Mouse (Mus musculus): ENCODE data around the gene Usp5. TPM values are rescaled to one million over a fixed set of nuclear protein-coding genes. Genes with fewer than 3 reads are reported as not detected.
A peak's percentile ranks its signal among the peaks of the same experiment; 100 is the strongest.
"Not testable (repeated sequence)": the region's sequence is repeated elsewhere in the genome, so short reads cannot be mapped to it uniquely, and the experiment has no call there.

The Usp5 gene
- polyA plus RNA-seq, 1 experiment = 80.9 TPM

DNA sequence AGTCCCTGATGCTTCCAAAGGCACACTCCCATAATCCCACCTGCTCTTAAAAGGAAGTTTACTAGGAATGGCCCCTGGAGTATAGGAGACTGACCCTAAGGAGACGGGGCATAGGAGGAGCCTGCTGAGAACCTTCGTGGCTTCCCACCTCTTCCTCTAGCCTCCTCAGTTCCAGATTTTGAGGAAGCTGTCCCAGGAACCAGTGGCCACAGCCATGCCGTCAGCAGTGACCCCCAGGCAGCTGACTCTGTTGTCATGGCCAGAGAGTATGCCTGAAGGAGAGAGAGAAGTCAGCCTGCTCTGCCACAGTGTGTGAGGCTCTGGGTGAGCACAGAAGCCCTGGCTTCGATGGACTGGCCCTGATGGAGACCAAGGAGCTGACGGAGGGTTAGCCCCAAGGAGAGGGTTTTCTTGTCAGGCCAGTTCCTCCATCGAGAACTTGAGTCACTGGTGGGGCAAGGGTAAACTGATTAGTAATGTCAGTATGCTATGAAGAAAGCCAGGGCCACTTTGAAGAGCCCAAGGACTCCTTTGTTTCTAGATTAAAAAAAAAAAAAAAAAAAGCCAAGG lies 5.3 kb upstream of the Usp5 start:
- no peak overlapping the region for H3K27ac ChIP-seq (ENCODE audit: insufficient read depth, low read length)
- H3K9ac ChIP-seq (ENCODE audit: low read depth, poor library complexity, severe bottlenecking) = no peak overlapping the region
- H3K4me3 ChIP-seq (ENCODE audit: low read depth, low read length) = no peak overlapping the region
- no peaks in the 10 kb centered on the region for H3K27me3 ChIP-seq (ENCODE audit: control insufficient read depth, insufficient read depth, low read length, poor library complexity, severe bottlenecking)
- peaks cover 17% of the 10 kb centered on the region for H3K36me3 ChIP-seq (ENCODE audit: control insufficient read depth, insufficient read depth, low read length, poor library complexity, severe bottlenecking)
- H3K9me3 ChIP-seq (replicated peaks; ENCODE audit: control insufficient read depth, insufficient read depth, low read length, poor library complexity, severe bottlenecking) = no peaks in the 10 kb centered on the region
- TF ChIP-seq CTCF (IDR thresholded peaks at IDR 0.05; ENCODE audit: low read depth, low read length) = no peak
- peaks cover 4% of the 10 kb centered on the region for H3K4me1 ChIP-seq (ENCODE audit: control insufficient read depth, insufficient read depth, low read length)

DNA sequence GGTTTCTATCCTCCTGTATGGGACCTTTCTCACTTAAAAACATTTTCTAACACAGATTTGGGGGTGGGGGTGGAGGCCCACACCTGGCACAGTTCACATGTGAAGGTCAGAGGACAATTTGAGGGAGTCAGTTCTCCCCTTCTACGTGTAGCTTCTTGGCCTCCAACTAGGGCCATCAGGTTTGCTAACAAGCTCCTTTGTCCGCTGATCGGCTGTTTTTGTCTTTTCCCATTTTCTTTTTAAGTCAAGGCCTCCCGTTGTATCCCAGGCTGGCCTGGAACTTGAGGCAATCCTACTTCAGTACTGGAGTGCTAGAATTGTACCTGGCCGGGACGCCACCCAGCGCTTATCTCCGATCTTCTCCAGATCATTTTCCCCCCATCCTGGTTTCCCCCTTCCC lies 2.4 kb upstream of the Usp5 start:
- Histone ChIP-seq H3K27ac (ENCODE audit: insufficient read depth, low read length) (no peak overlapping the region), H3K4me1 (ENCODE audit: control insufficient read depth, insufficient read depth, low read length) (peaks cover 2% of the 10 kb centered on the region), H3K9me3 (replicated peaks; ENCODE audit: control insufficient read depth, insufficient read depth, low read length, poor library complexity, severe bottlenecking) (no peaks in the 10 kb centered on the region), H3K4me3 (ENCODE audit: low read depth, low read length) (no peak overlapping the region), H3K9ac (ENCODE audit: low read depth, poor library complexity, severe bottlenecking) (no peak overlapping the region), H3K27me3 (ENCODE audit: control insufficient read depth, insufficient read depth, low read length, poor library complexity, severe bottlenecking) (no peaks in the 10 kb centered on the region), H3K36me3 (ENCODE audit: control insufficient read depth, insufficient read depth, low read length, poor library complexity, severe bottlenecking) (peaks cover 17% of the 10 kb centered on the region)
- no peak for TF ChIP-seq EP300 (IDR thresholded peaks at IDR 0.05; ENCODE audit: insufficient read depth, low read depth, low read length)
- TF ChIP-seq CTCF (IDR thresholded peaks at IDR 0.05; ENCODE audit: low read depth, low read length) = no peak
- no peak for TF ChIP-seq POLR2A (IDR thresholded peaks at IDR 0.05; ENCODE audit: insufficient read depth, low read length)

DNA sequence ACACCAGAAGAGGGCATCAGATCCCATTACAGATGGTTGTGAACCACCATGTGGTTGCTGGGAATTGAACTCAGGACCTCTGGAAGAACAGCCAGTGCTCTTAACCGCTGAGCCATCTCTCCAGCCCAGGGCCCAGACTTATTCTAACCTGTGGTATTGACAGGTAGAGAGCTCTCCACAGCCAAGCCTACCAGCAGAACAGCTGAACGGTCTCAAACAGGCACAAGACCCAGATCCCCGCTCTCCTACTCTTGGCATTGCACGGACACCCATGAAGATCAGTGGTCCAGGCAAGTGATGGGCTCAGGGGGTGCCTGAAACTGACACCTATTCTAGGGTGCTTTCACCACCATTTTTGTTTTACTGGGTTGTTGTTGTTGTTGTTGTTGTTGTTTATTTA lies 1.9 kb upstream of the Usp5 start:
- not testable (repeated sequence) for H3K27me3 ChIP-seq (ENCODE audit: control insufficient read depth, insufficient read depth, low read length, poor library complexity, severe bottlenecking); H3K27ac ChIP-seq (ENCODE audit: insufficient read depth, low read length); H3K9me3 ChIP-seq (replicated peaks; ENCODE audit: control insufficient read depth, insufficient read depth, low read length, poor library complexity, severe bottlenecking); H3K4me1 ChIP-seq (ENCODE audit: control insufficient read depth, insufficient read depth, low read length)
- H3K4me3 ChIP-seq (ENCODE audit: low read depth, low read length) = peak overlapping the region; percentile 7; the same call in 1 of the 2 replicates
- peak overlapping the region; percentile 89; the same call in 1 of the 2 replicates for H3K9ac ChIP-seq (ENCODE audit: low read depth, poor library complexity, severe bottlenecking)
- peaks cover 17% of the 10 kb centered on the region for H3K36me3 ChIP-seq (ENCODE audit: control insufficient read depth, insufficient read depth, low read length, poor library complexity, severe bottlenecking)

DNA sequence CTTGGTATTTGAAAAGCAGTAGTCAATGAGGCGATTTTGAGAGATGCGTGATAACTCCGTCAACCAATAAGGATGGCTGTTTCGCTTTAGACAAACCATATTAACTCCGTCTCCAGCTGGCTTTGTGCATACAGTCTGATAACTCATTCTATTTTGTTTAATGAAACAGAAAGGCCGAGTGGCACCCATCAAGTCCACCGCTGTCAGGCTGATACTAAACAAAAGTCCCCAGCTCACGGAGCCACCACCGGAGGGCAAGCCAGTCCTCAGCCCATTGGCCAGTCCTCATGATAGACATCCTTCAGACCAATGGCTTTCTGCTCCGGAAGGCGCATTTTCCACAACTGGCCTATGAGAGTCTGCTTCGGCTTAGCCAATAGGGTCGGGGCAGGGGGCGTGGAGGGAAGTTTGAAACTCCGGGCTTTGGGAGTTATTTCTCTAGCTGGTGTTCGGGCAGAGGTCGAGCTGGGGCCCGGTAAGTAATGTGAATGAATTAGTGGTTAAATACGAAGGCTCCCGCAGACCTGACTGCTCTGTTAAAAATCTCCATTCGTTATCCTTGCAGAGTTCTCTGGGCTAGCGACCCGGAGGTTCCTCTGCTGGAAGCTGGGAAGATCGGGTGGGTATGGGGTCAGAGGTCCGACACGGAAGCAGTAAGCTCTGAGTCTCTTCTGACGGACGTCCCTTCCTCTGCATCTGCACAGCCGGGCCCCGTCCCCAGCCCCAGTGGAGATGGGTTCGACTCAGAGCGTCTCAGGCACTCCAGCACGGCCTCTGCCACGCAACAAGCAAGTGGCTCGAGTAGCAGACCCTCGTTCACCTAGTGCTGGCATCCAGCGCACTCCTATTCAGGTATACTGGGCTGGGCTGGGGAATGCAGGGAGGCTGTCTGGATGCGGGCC lies 766 bp upstream of the Usp5 start:
- H3K9ac ChIP-seq (ENCODE audit: low read depth, poor library complexity, severe bottlenecking) = peak overlapping the region; percentile 89
- no peaks in the 10 kb centered on the region for H3K27me3 ChIP-seq (ENCODE audit: control insufficient read depth, insufficient read depth, low read length, poor library complexity, severe bottlenecking)
- peak overlapping the region; percentile 82 for H3K27ac ChIP-seq (ENCODE audit: insufficient read depth, low read length)
- peak overlapping the region; percentile 98 for H3K4me3 ChIP-seq (ENCODE audit: low read depth, low read length)
- H3K9me3 ChIP-seq (replicated peaks; ENCODE audit: control insufficient read depth, insufficient read depth, low read length, poor library complexity, severe bottlenecking) = no peaks in the 10 kb centered on the region
- peaks cover 26% of the 10 kb centered on the region for H3K36me3 ChIP-seq (ENCODE audit: control insufficient read depth, insufficient read depth, low read length, poor library complexity, severe bottlenecking)
- H3K4me1 ChIP-seq (ENCODE audit: control insufficient read depth, insufficient read depth, low read length) = peaks cover 2% of the 10 kb centered on the region
- TF ChIP-seq POLR2A (IDR thresholded peaks at IDR 0.05; ENCODE audit: insufficient read depth, low read length) (peak; percentile 14), EP300 (IDR thresholded peaks at IDR 0.05; ENCODE audit: insufficient read depth, low read depth, low read length) (no peak)

DNA sequence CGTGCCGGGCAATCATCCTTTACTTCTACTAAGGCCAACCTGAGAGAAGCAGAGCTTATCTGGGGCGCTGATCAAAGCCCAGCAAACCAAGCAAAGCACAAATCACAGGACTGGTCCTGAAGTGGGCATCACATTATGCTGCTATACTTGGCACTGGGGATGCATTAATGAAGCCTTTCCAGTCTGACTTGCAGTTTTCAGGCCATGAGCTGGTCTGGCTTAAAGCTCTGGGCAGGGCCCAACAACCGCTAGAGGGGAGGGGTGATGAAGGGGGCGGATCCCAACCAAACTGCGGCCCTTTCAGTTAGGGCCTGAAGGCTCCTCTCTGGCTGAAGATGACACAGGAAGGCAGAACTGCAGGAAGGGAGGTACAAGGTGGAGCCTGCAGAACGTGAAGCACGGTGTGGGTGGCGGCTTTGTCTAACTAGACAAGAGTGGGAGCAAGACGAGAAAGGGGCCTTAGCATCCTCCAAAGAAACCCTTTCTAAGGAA lies 1.1 kb downstream of the Usp5 start:
- no peak for TF ChIP-seq CTCF (IDR thresholded peaks at IDR 0.05; ENCODE audit: low read depth, low read length)
- no peak for TF ChIP-seq EP300 (IDR thresholded peaks at IDR 0.05; ENCODE audit: insufficient read depth, low read depth, low read length)
- no peak for TF ChIP-seq POLR2A (IDR thresholded peaks at IDR 0.05; ENCODE audit: insufficient read depth, low read length)
- Histone ChIP-seq H3K27ac (ENCODE audit: insufficient read depth, low read length) (no peak overlapping the region), H3K4me1 (ENCODE audit: control insufficient read depth, insufficient read depth, low read length) (peaks cover 2% of the 10 kb centered on the region), H3K27me3 (ENCODE audit: control insufficient read depth, insufficient read depth, low read length, poor library complexity, severe bottlenecking) (no peaks in the 10 kb centered on the region), H3K4me3 (ENCODE audit: low read depth, low read length) (peak overlapping the region; percentile 88), H3K9ac (ENCODE audit: low read depth, poor library complexity, severe bottlenecking) (0 out of 2 replicates have a peak overlapping the region, but pooled peaks have one; percentile 8), H3K9me3 (replicated peaks; ENCODE audit: control insufficient read depth, insufficient read depth, low read length, poor library complexity, severe bottlenecking) (no peaks in the 10 kb centered on the region), H3K36me3 (ENCODE audit: control insufficient read depth, insufficient read depth, low read length, poor library complexity, severe bottlenecking) (peaks cover 44% of the 10 kb centered on the region)

DNA sequence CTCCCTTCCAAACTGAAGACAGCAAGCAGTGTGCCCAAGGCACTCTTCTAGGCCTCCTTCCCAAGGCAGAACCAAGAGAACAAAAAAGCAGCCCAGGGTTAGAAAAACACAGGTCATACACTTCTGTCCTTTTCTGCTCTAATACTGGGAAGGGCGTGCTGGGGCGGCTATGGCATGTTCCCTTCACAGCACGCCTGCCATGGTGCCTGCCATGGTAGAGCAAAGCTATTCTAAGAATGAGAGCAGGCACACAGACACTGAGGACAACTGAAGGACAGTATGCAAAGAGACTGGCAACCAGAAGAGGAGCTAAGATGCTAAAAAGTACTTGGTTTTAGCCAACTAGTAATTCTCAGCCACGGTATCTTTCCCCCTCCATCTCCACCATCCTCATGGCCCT lies 7.2 kb downstream of the Usp5 start:
- no peak for TF ChIP-seq CTCF (IDR thresholded peaks at IDR 0.05; ENCODE audit: low read depth, low read length)
- no peak for TF ChIP-seq EP300 (IDR thresholded peaks at IDR 0.05; ENCODE audit: insufficient read depth, low read depth, low read length)
- no peak for TF ChIP-seq POLR2A (IDR thresholded peaks at IDR 0.05; ENCODE audit: insufficient read depth, low read length)
- Histone ChIP-seq H3K36me3 (ENCODE audit: control insufficient read depth, insufficient read depth, low read length, poor library complexity, severe bottlenecking) (peaks cover 66% of the 10 kb centered on the region), H3K4me3 (ENCODE audit: low read depth, low read length) (no peak overlapping the region), H3K4me1 (ENCODE audit: control insufficient read depth, insufficient read depth, low read length) (no peaks in the 10 kb centered on the region), H3K27ac (ENCODE audit: insufficient read depth, low read length) (no peak overlapping the region), H3K9ac (ENCODE audit: low read depth, poor library complexity, severe bottlenecking) (no peak overlapping the region), H3K27me3 (ENCODE audit: control insufficient read depth, insufficient read depth, low read length, poor library complexity, severe bottlenecking) (no peaks in the 10 kb centered on the region), H3K9me3 (replicated peaks; ENCODE audit: control insufficient read depth, insufficient read depth, low read length, poor library complexity, severe bottlenecking) (no peaks in the 10 kb centered on the region)
